Mouse (Mus musculus) liver, embryonic 12.5 days (tissue): ENCODE measurements around the gene Tmod1. TPM values are rescaled to one million over a fixed set of nuclear protein-coding genes. Genes with fewer than 3 reads are reported as not detected.

ENCODE experiments used
- ATAC-seq: fragments of 200-750 bp; cut with Nextera tagmentation; 2 replicates; pipeline ENCODE4 v1.8.0; 2017; ENCODE audit warnings: moderate number of reproducible peaks, mild to moderate bottlenecking, moderate library complexity
- H3K27ac ChIP-seq: fragments of 300-500 bp; sonication (generic); 2 replicates; pipeline ENCODE4 v1.5.1; 2016; ENCODE audit warnings: mild to moderate bottlenecking
- H3K27me3 ChIP-seq: fragments of 300-500 bp; sonication (generic); replicated peaks from 2 replicates; pipeline ENCODE4 v1.6.1; 2016; ENCODE audit warnings: mild to moderate bottlenecking, moderate library complexity
- H3K36me3 ChIP-seq: fragments of 300-500 bp; sonication (generic); 2 replicates; pipeline ENCODE4 v1.6.1; 2016; ENCODE audit warnings: mild to moderate bottlenecking, moderate library complexity
- H3K4me1 ChIP-seq: fragments of 300-500 bp; sonication (generic); 2 replicates; pipeline ENCODE4 v1.6.1; 2016
- H3K4me2 ChIP-seq: fragments of 300-500 bp; sonication (generic); 2 replicates; pipeline ENCODE4 v1.6.1; 2016; ENCODE audit warnings: mild to moderate bottlenecking, moderate library complexity
- H3K4me3 ChIP-seq: fragments of 300-500 bp; sonication (generic); 2 replicates; pipeline ENCODE4 v1.5.1; 2016; ENCODE audit warnings: mild to moderate bottlenecking, moderate library complexity
- H3K9ac ChIP-seq: fragments of 300-500 bp; sonication (generic); 2 replicates; pipeline ENCODE4 v1.6.1; 2016; ENCODE audit warnings: mild to moderate bottlenecking, moderate library complexity
- H3K9me3 ChIP-seq: fragments of 300-500 bp; sonication (generic); replicated peaks from 2 replicates; pipeline ENCODE4 v1.6.1; 2016; ENCODE audit warnings: mild to moderate bottlenecking, moderate library complexity
- WGBS: fragments of 180-500 bp; shearing (Covaris S2); methylation state at CpG from one replicate; pipeline ENCODE4 v1.1.7; 2016; ENCODE audit not compliant: insufficient replicate concordance; 5-methylcytosine and 5-hydroxymethylcytosine counted together
- polyA plus RNA-seq: library from polyadenylated mRNA; unstranded; fragments of >200 nt; fragmentation: Nextera tagmentation; extraction: Ambion mirVana; gene quantifications from 2 replicates; pipeline ENCODE4 v1.2.1, GENCODE M21; 2016

Tmod1 gene
- polyA plus RNA-seq, 1 experiment from 2014 or later = 45.3 TPM

DNA sequence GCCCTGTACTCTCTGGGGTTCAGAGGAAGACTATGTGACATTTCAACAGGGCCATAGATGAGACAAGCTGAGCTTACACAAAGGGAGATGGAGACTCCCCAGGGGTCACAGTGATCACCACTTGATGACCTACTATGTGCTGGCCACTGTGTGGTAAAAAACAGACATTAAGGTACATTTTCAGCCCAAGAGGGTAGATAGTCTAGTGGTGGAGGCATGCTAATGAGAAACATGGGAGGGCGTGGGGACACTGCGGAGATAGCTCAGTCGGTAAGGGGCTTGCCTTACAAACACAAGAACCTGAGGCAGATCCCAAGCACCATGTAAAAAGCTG is 57.1 kb downstream of the Tmod1 start:
- Histone ChIP-seq H3K9ac (no peak overlapping the region), H3K4me1 (peaks cover 2% of the 10 kb centered on the region), H3K27ac (no peak overlapping the region), H3K4me2 (no peak overlapping the region), H3K9me3 (no peaks in the 10 kb centered on the region), H3K27me3 (no peaks in the 10 kb centered on the region), H3K4me3 (no peak overlapping the region), H3K36me3 (peaks cover 100% of the 10 kb centered on the region)
- no peak for ATAC-seq
- WGBS = 91% methylated on average over 3 of the region's 3 CpGs

DNA sequence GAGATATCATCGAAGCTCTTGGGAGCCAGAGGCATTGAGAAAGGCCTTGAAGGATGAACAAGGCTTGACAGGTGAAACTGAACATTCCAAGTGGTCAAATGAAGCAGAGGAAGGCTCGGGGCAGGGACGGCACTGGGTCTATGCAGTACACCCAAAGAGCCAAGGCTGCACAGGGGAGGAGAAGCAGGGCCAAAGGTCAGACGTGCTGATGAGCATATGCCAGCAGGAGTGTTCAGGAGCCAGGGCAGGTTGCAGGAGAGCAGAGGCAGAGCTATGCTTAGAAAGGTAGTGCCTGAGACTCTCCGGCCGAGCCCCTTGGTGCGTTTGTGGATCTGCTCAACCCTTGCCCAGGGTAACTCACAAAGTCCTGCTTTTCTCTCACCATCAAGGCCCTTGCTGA is 57.8 kb downstream of the Tmod1 start:
- H3K4me3 ChIP-seq = no peak overlapping the region
- peaks cover 100% of the 10 kb centered on the region for H3K36me3 ChIP-seq
- H3K9ac ChIP-seq = no peak overlapping the region
- no peak overlapping the region for H3K4me2 ChIP-seq
- H3K27ac ChIP-seq = no peak overlapping the region
- ATAC-seq = no peak
- peaks cover 9% of the 10 kb centered on the region for H3K4me1 ChIP-seq
- no peaks in the 10 kb centered on the region for H3K9me3 ChIP-seq
- no peaks in the 10 kb centered on the region for H3K27me3 ChIP-seq
- WGBS = 83% methylated on average over 7 of the region's 7 CpGs

DNA sequence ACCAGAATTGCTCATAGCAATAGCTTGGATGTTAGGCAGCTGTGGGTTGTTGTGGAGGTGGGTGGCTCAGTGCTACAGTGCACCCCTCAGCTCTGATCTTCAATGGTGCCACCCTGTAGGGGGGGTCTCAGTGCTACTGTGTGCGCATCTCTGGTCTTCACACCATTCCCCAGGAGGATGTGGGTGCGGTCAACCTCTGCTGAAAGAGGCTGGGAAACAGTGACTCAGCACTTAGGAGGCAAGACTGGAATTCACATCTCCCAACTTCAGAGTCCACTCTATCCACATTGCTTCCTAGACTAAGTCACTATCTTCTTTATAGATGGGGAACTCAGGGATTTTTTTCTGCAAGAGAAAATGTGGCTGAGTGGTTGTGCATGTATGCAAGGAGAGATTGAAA is 58.9 kb downstream of the Tmod1 start:
- H3K36me3 ChIP-seq = peaks cover 100% of the 10 kb centered on the region
- H3K9ac ChIP-seq = no peak overlapping the region
- no peak for ATAC-seq
- H3K27ac ChIP-seq = no peak overlapping the region
- H3K4me2 ChIP-seq = no peak overlapping the region
- H3K9me3 ChIP-seq = no peaks in the 10 kb centered on the region
- H3K4me1 ChIP-seq = peaks cover 15% of the 10 kb centered on the region
- H3K27me3 ChIP-seq = no peaks in the 10 kb centered on the region
- 85% methylated on average over 2 of the region's 2 CpGs for WGBS
- no peak overlapping the region for H3K4me3 ChIP-seq

DNA sequence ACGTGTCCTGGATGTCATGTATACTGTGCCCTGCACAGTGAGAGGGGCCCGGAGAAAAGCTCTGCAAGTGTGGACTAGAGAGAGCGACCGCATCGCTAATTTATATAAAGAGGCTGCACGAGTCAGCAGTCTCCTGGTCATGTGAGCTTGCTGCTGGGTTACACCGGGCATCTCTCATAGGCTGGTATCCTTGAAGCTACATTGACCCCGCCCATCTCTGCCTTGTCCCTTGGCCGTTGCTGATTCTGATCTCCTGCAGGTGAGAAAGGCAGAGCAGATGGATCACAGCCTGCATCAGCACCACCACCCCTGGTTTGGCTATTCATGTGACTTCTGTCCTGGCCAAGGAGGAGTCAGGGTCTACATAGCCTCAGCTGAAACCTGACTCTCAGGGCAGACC is 60.4 kb downstream of the Tmod1 start:
- Histone ChIP-seq H3K9me3 (no peaks in the 10 kb centered on the region), H3K4me1 (peaks cover 29% of the 10 kb centered on the region), H3K27ac (no peak overlapping the region), H3K4me2 (no peak overlapping the region), H3K36me3 (peaks cover 100% of the 10 kb centered on the region), H3K27me3 (no peaks in the 10 kb centered on the region), H3K9ac (no peak overlapping the region), H3K4me3 (no peak overlapping the region)
- 83% methylated on average over 9 of the region's 9 CpGs for WGBS
- ATAC-seq = no peak

GRCm38 (mm10) chr4:46100539-46100938 is 61.8 kb downstream of the Tmod1 start:
- no peak for ATAC-seq
- Histone ChIP-seq H3K36me3 (peaks cover 100% of the 10 kb centered on the region), H3K27ac (no peak overlapping the region), H3K27me3 (no peaks in the 10 kb centered on the region), H3K4me3 (no peak overlapping the region), H3K4me2 (no peak overlapping the region), H3K4me1 (peaks cover 34% of the 10 kb centered on the region), H3K9ac (no peak overlapping the region), H3K9me3 (no peaks in the 10 kb centered on the region)
- 55% methylated on average over 7 of the region's 7 CpGs for WGBS

- no peak overlapping the region for H3K27ac ChIP-seq
- H3K27me3 ChIP-seq = no peaks in the 10 kb centered on the region
- no peak for ATAC-seq
- H3K4me3 ChIP-seq = no peak overlapping the region
- 31% methylated on average over 14 of the region's 14 CpGs for WGBS
- no peak overlapping the region for H3K9ac ChIP-seq
- H3K4me2 ChIP-seq = 0 out of 2 replicates have a peak overlapping the region, but pooled peaks have one; percentile 31
- H3K36me3 ChIP-seq = peaks cover 99% of the 10 kb centered on the region
- peaks cover 34% of the 10 kb centered on the region for H3K4me1 ChIP-seq
- no peaks in the 10 kb centered on the region for H3K9me3 ChIP-seq
Measured at GRCm38 (mm10) chr4:46101211-46101711, 62.5 kb downstream of the Tmod1 start.

DNA sequence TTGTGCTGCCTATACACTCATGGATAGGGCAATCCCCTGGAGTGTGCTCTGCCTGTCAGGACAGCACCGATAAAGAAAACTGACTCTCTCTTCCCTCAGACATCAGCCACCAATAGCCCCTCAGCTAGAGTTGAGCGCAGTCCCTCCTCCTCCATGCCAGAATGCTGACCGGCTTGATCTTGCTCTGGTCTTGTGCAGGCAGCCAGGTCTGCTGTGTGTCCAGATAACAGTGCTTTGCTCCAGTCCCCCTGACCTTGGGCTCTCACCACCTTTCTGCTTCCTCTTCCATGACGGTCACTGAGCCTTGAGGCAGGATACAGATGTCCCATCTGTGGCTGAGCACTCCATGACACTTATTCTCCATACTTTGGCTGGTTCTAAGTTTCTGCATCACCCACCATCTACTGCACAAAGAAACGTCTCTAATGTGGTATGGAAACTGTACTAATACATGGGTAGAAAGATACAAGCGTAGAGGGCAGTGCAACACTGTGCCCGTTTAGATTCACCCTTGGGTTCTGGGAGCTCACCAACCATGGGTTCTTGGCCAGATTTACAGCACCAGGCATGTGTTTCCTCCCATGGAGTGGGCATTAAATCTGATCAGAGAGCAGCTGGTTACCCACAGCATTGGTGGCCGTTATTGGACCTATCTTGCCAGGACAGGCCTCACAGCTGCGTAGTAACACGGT is 63.5 kb downstream of the Tmod1 start:
- Histone ChIP-seq H3K27ac (no peak overlapping the region), H3K4me1 (peaks cover 34% of the 10 kb centered on the region), H3K4me3 (no peak overlapping the region), H3K9ac (no peak overlapping the region), H3K36me3 (peaks cover 99% of the 10 kb centered on the region), H3K9me3 (no peaks in the 10 kb centered on the region), H3K4me2 (no peak overlapping the region), H3K27me3 (no peaks in the 10 kb centered on the region)
- ATAC-seq = no peak
- 84% methylated on average over 10 of the region's 10 CpGs for WGBS

GRCm38 (mm10) chr4:46110084-46110483 is 71.3 kb downstream of the Tmod1 start:
- H3K27me3 ChIP-seq = no peaks in the 10 kb centered on the region
- ATAC-seq = no peak
- no peaks in the 10 kb centered on the region for H3K4me1 ChIP-seq
- no peaks in the 10 kb centered on the region for H3K9me3 ChIP-seq
- no peak overlapping the region for H3K4me2 ChIP-seq
- H3K36me3 ChIP-seq = peaks cover 99% of the 10 kb centered on the region
- no peak overlapping the region for H3K9ac ChIP-seq
- no peak overlapping the region for H3K27ac ChIP-seq
- no peak overlapping the region for H3K4me3 ChIP-seq
- 89% methylated on average over 8 of the region's 8 CpGs for WGBS

GRCm38 (mm10) chr4:46111361-46111760 is 72.6 kb downstream of the Tmod1 start:
- ATAC-seq = no peak
- H3K36me3 ChIP-seq = peaks cover 99% of the 10 kb centered on the region

DNA sequence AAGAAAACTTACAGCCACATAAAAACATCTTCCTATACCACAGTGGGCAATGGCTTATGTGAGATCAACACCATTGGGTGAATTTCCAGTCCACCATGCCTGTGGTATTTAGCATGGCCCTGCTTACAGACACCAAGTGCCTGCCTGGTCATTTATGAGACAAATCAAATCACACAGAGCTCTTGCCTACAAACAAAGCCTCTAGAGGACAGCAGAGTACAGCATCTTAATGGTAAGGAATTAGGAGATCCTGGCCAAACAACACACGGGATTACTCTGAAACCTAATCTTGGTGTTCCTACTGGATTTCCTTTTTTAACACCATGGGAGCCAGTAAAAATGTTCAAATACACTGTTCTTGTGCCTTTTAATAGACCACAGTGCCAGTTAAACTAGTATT is 76.6 kb downstream of the Tmod1 start:
- H3K9ac ChIP-seq = no peak overlapping the region
- H3K27me3 ChIP-seq = no peaks in the 10 kb centered on the region
- no peaks in the 10 kb centered on the region for H3K4me1 ChIP-seq
- no peak overlapping the region for H3K4me3 ChIP-seq
- no peak overlapping the region for H3K27ac ChIP-seq
- no peak for ATAC-seq
- H3K9me3 ChIP-seq = no peaks in the 10 kb centered on the region
- peaks cover 99% of the 10 kb centered on the region for H3K36me3 ChIP-seq
- no peak overlapping the region for H3K4me2 ChIP-seq
- 80% methylated on average over 1 of the region's 1 CpGs for WGBS

More at GRCm38 (mm10) chr4:46111361-46111760, 72.6 kb downstream of the Tmod1 start:
- Histone ChIP-seq H3K9me3 (no peaks in the 10 kb centered on the region), H3K27me3 (no peaks in the 10 kb centered on the region), H3K4me3 (no peak overlapping the region), H3K4me1 (no peaks in the 10 kb centered on the region), H3K4me2 (no peak overlapping the region), H3K9ac (no peak overlapping the region), H3K27ac (no peak overlapping the region)
- WGBS = 55% methylated on average over 3 of the region's 3 CpGs

- H3K36me3 ChIP-seq = peaks cover 99% of the 10 kb centered on the region
- H3K4me1 ChIP-seq = no peaks in the 10 kb centered on the region
- H3K9ac ChIP-seq = no peak overlapping the region
- 87% methylated on average over 10 of the region's 10 CpGs for WGBS
- no peak overlapping the region for H3K27ac ChIP-seq
- no peak overlapping the region for H3K4me3 ChIP-seq
- H3K9me3 ChIP-seq = no peaks in the 10 kb centered on the region
- no peaks in the 10 kb centered on the region for H3K27me3 ChIP-seq
- ATAC-seq = no peak
- H3K4me2 ChIP-seq = no peak overlapping the region
Measured at GRCm38 (mm10) chr4:46116544-46117175, 77.9 kb downstream of the Tmod1 start.

DNA sequence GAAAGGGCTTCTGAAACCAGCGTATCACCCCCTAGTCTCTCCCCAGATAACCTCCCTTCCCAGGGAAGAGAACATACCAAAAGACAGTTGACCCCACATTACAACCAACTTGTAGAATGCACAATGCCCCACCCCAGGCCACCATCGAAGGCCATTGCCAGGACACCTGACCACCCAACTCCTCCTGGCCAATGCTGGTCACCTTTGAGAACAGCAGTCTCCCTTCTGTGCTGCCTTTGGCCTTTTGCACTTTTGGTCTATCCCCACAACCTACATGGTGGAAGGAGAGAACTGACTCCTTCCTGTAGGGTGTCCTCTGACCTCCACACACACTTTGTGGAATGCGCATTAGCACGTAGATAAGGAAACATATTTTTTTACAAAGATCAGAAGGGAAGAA is 78.8 kb downstream of the Tmod1 start:
- Histone ChIP-seq H3K4me3 (no peak overlapping the region), H3K36me3 (peaks cover 98% of the 10 kb centered on the region), H3K27ac (no peak overlapping the region), H3K27me3 (no peaks in the 10 kb centered on the region), H3K9me3 (no peaks in the 10 kb centered on the region), H3K9ac (no peak overlapping the region), H3K4me2 (no peak overlapping the region), H3K4me1 (no peaks in the 10 kb centered on the region)
- no peak for ATAC-seq
- WGBS = 88% methylated on average over 4 of the region's 4 CpGs
